Mouse (Mus musculus) small intestine, adult 2 months (tissue): ENCODE results near the gene Fcgr2b.

Experiments
- CTCF ChIP-seq: fragments of 200-500 bp; IDR thresholded peaks from 2 replicates; pipeline ENCODE4 v1.5.1; 2012; ENCODE audit warnings: low read depth, mild to moderate bottlenecking, control low read depth, inconsistent platforms, low read length, moderate library complexity, mixed read lengths; ENCODE audit not compliant: insufficient replicate concordance, insufficient read length; ENCODE audit errors: extremely low read depth
- POLR2A ChIP-seq: fragments of 200-500 bp; IDR thresholded peaks from 2 replicates; pipeline ENCODE4 v1.6.1; 2012; ENCODE audit warnings: low read depth, mild to moderate bottlenecking, control low read depth, inconsistent platforms, low read length, moderate library complexity

- no peak for TF ChIP-seq CTCF
- no peak for TF ChIP-seq POLR2A
Observed at GRCm38 (mm10) chr1:170939255-170939654, 37.1 kb downstream of the Fcgr2b start.
